Comparison of ENCODE assay signal across 21 mouse cellular contexts in the genomic region with DNA sequence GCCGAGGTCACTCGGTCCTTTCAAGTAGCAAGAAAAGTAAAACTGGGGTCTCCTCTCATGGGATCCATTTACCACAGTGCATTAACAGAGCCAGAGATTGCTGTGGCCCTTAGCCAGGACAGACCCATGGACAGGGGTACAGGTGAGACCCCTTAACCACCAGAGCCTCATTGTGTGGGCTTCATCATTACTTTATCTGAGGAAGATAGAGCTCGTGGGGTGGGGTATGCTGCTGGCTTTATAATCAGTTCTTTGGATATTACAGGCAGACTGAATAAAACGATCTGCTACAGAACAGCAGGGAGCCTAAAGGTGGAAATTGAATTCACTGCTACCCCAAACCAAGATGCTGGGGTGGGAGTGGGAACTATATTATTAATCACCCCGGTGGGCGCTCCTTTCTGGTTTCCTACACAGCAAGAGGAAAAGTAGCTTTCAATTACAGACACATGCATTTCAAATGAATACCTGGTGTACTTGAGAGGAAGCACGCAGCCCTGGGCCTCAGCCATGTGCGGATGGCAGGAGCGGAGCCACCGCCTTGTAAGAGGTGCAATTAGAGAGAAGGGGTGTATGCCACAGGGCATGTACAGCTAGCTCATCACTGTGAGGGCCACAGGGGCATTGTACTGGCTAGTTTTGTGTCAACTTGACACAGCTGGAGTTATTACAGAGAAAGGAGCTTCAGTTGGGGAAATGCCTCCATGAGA. TPM values are rescaled to one million over a fixed set of nuclear protein-coding genes. Genes with fewer than 3 reads are reported as not detected.
A peak's percentile ranks its signal among the peaks of the same experiment; 100 is the strongest.
DNase-seq lines count a peak whose midpoint lies in the region; ATAC-seq and TF ChIP-seq lines count a peak whose summit lies in the region.
"Had no signal": no experiment of that assay in that cellular context is flagged by ENCODE, and none has a peak within 500 bp of the region (broad histone marks: within the 10 kb centered on the region; RNA-seq: fewer than 3 reads in every experiment).

No protein-coding gene starts in this region.

- peaks cover 49% of the 10 kb centered on the region for H3K27me3 ChIP-seq in forebrain, embryonic 10.5 days (ENCODE audit: poor library complexity, severe bottlenecking)
- no peaks in the 10 kb centered on the region for H3K27me3 ChIP-seq in forebrain, embryonic 15.5 days
- H3K27me3 ChIP-seq in midbrain, embryonic 14.5 days (ENCODE audit: control insufficient read depth, insufficient read depth, low read length), result no peaks in the 10 kb centered on the region
- H3K27me3 ChIP-seq in midbrain, postnatal 0 days (ENCODE audit: insufficient read depth, low read length), result no peaks in the 10 kb centered on the region
- H3K27me3 ChIP-seq in limb, embryonic 12.5 days, result no peaks in the 10 kb centered on the region
- no peaks in the 10 kb centered on the region for H3K27me3 ChIP-seq in neural tube, embryonic 15.5 days (replicated peaks)
- H3K27me3 ChIP-seq: limb, embryonic 15.5 days had no signal

- 68% methylated on average over 10 of the region's 10 CpGs for WGBS in forebrain, embryonic 10.5 days
- WGBS in forebrain, embryonic 15.5 days, result 53% methylated on average over 10 of the region's 10 CpGs
- WGBS in midbrain, embryonic 14.5 days, result 68% methylated on average over 10 of the region's 10 CpGs
- WGBS in midbrain, postnatal 0 days, result 63% methylated on average over 10 of the region's 10 CpGs
- 40% methylated on average over 10 of the region's 10 CpGs for WGBS in limb, embryonic 12.5 days
- 60% methylated on average over 10 of the region's 10 CpGs for WGBS in neural tube, embryonic 15.5 days

- ATAC-seq in forebrain, embryonic 15.5 days (replicated peaks), result no peak
- peak; percentile 17; the same call in 1 of the 2 replicates for ATAC-seq in midbrain, embryonic 14.5 days (ENCODE audit: low FRiP score, low TSS enrichment)
- ATAC-seq in midbrain, postnatal 0 days (ENCODE audit: low FRiP score), result no peak
- ATAC-seq in limb, embryonic 12.5 days (ENCODE audit: insufficient number of reproducible peaks, insufficient read depth, low FRiP score, low TSS enrichment, low read depth), result no peak
- peak; percentile 71 for ATAC-seq in neural tube, embryonic 15.5 days (ENCODE audit: low FRiP score)
- ATAC-seq: activated CD4-positive, CD25-positive, alpha-beta regulatory T cell, adult 4 months; intestine, embryonic 16.5 days had no signal

- DNase-seq in forebrain, embryonic 10.5 days (ENCODE audit: extremely low spot score, low spot score), result peak; percentile 17
- DNase-seq in midbrain, embryonic 14.5 days, result peak; percentile 45
- DNase-seq in midbrain, postnatal 0 days (ENCODE audit: low spot score), result no peak
- DNase-seq in frontal cortex, postnatal 36 days (ENCODE audit: low spot score in 2 of 2), result no peak
- no peak for DNase-seq in thymus, postnatal 25 days
- DNase-seq: adrenal gland, postnatal 10 days; cerebellum, postnatal 14 days; gastrocnemius, postnatal 25 days; kidney, postnatal 36 days; layer of hippocampus, adult 9-11 months; lung, postnatal 14 days; right cerebral cortex, adult 18-20 months; thymus, postnatal 4 days had no signal

- H3K4me2 ChIP-seq in forebrain, embryonic 15.5 days (replicated peaks), result no peak overlapping the region
- H3K4me2 ChIP-seq in midbrain, embryonic 14.5 days (ENCODE audit: low read length), result no peak overlapping the region
- no peak overlapping the region for H3K4me2 ChIP-seq in midbrain, postnatal 0 days (ENCODE audit: low read depth, low read length, poor library complexity, severe bottlenecking)
- H3K4me2 ChIP-seq in limb, embryonic 12.5 days, result no peak overlapping the region
- H3K4me2 ChIP-seq in neural tube, embryonic 15.5 days, result no peak overlapping the region
- H3K4me2 ChIP-seq: limb, embryonic 15.5 days had no signal

- H3K27ac ChIP-seq in forebrain, embryonic 10.5 days, result no peak overlapping the region
- no peak overlapping the region for H3K27ac ChIP-seq in forebrain, embryonic 15.5 days (replicated peaks)
- H3K27ac ChIP-seq in midbrain, embryonic 14.5 days (replicated peaks; ENCODE audit: low read depth, low read length), result 0 out of 2 replicates have a peak overlapping the region, but pooled peaks have one; percentile 32
- H3K27ac ChIP-seq in midbrain, postnatal 0 days (ENCODE audit: low read depth, low read length), result no peak overlapping the region
- H3K27ac ChIP-seq in limb, embryonic 12.5 days, result 0 out of 2 replicates have a peak overlapping the region, but pooled peaks have one; percentile 23
- 0 out of 2 replicates have a peak overlapping the region, but pooled peaks have one; percentile 18 for H3K27ac ChIP-seq in neural tube, embryonic 15.5 days (replicated peaks)
- H3K27ac ChIP-seq: limb, embryonic 15.5 days had no signal

- H3K9me3 ChIP-seq in forebrain, embryonic 10.5 days, result no peaks in the 10 kb centered on the region
- H3K9me3 ChIP-seq in forebrain, embryonic 15.5 days, result no peaks in the 10 kb centered on the region
- no peaks in the 10 kb centered on the region for H3K9me3 ChIP-seq in midbrain, embryonic 14.5 days (ENCODE audit: control insufficient read depth, low read length)
- no peaks in the 10 kb centered on the region for H3K9me3 ChIP-seq in midbrain, postnatal 0 days (ENCODE audit: low read length)
- no peaks in the 10 kb centered on the region for H3K9me3 ChIP-seq in limb, embryonic 12.5 days
- H3K9me3 ChIP-seq in neural tube, embryonic 15.5 days (replicated peaks), result no peaks in the 10 kb centered on the region
- H3K9me3 ChIP-seq: limb, embryonic 15.5 days had no signal

- peaks cover 34% of the 10 kb centered on the region for H3K4me1 ChIP-seq in forebrain, embryonic 10.5 days
- H3K4me1 ChIP-seq in forebrain, embryonic 15.5 days, result no peaks in the 10 kb centered on the region
- 0 out of 2 replicates have a peak, but pooled peaks cover 9% of the 10 kb centered on the region for H3K4me1 ChIP-seq in midbrain, embryonic 14.5 days (ENCODE audit: control insufficient read depth, insufficient read depth, low read length)
- no peaks in the 10 kb centered on the region for H3K4me1 ChIP-seq in midbrain, postnatal 0 days (ENCODE audit: insufficient read depth, low read length)
- H3K4me1 ChIP-seq in limb, embryonic 12.5 days (replicated peaks), result 0 out of 2 replicates have a peak, but pooled peaks cover 22% of the 10 kb centered on the region
- H3K4me1 ChIP-seq in neural tube, embryonic 15.5 days, result peaks cover 26% of the 10 kb centered on the region; the same call in 1 of the 2 replicates
- H3K4me1 ChIP-seq: limb, embryonic 15.5 days; megakaryocyte, embryonic 14.5 days had no signal

- H3K4me3 ChIP-seq in forebrain, embryonic 10.5 days, result no peak overlapping the region
- no peak overlapping the region for H3K4me3 ChIP-seq in forebrain, embryonic 15.5 days
- H3K4me3 ChIP-seq in midbrain, embryonic 14.5 days (replicated peaks; ENCODE audit: low read depth, low read length), result no peak overlapping the region
- no peak overlapping the region for H3K4me3 ChIP-seq in midbrain, postnatal 0 days (ENCODE audit: low read depth, low read length)
- H3K4me3 ChIP-seq in limb, embryonic 12.5 days (replicated peaks), result no peak overlapping the region
- no peak overlapping the region for H3K4me3 ChIP-seq in neural tube, embryonic 15.5 days (replicated peaks)
- H3K4me3 ChIP-seq: limb, embryonic 15.5 days; megakaryocyte, embryonic 14.5 days; myocyte had no signal

- TF ChIP-seq CTCF in midbrain, postnatal 0 days (IDR thresholded peaks at IDR 0.05), result no peak

- H3K9ac ChIP-seq in forebrain, embryonic 15.5 days (replicated peaks), result no peak overlapping the region
- no peak overlapping the region for H3K9ac ChIP-seq in midbrain, embryonic 14.5 days (replicated peaks; ENCODE audit: low read length)
- H3K9ac ChIP-seq in midbrain, postnatal 0 days (replicated peaks; ENCODE audit: low read length, poor library complexity, severe bottlenecking), result no peak overlapping the region
- no peak overlapping the region for H3K9ac ChIP-seq in limb, embryonic 12.5 days (replicated peaks)
- no peak overlapping the region for H3K9ac ChIP-seq in neural tube, embryonic 15.5 days (replicated peaks)
- H3K9ac ChIP-seq: limb, embryonic 15.5 days had no signal

- H3K36me3 ChIP-seq in forebrain, embryonic 10.5 days (replicated peaks), result no peaks in the 10 kb centered on the region
- no peaks in the 10 kb centered on the region for H3K36me3 ChIP-seq in forebrain, embryonic 15.5 days
- no peaks in the 10 kb centered on the region for H3K36me3 ChIP-seq in midbrain, embryonic 14.5 days (ENCODE audit: control insufficient read depth, insufficient read depth, low read length)
- H3K36me3 ChIP-seq in midbrain, postnatal 0 days (ENCODE audit: insufficient read depth, low read length), result no peaks in the 10 kb centered on the region
- H3K36me3 ChIP-seq in limb, embryonic 12.5 days, result no peaks in the 10 kb centered on the region
- H3K36me3 ChIP-seq in neural tube, embryonic 15.5 days, result no peaks in the 10 kb centered on the region
- H3K36me3 ChIP-seq: limb, embryonic 15.5 days had no signal

RNA-seq across cellular contexts. Expression of gene Edn3, which starts 33.1 kb away (rescaled TPM):
- polyA plus RNA-seq in forebrain, embryonic 10.5 days (2016; fragmentation: Nextera tagmentation; extraction: Ambion mirVana), result 8.1 and 8.8 TPM in 2 replicates
- polyA plus RNA-seq in forebrain, embryonic 15.5 days (2015; fragmentation: Nextera tagmentation; extraction: Ambion mirVana), result 3.6 and 4.1 TPM in 2 replicates
- polyA plus RNA-seq in midbrain, embryonic 14.5 days (2014; fragmentation: Nextera tagmentation; extraction: Ambion mirVana), result 0.11 and 7.6 TPM in 2 replicates
- 5.4 and 6.0 TPM in 2 replicates for total RNA-seq in midbrain, postnatal 0 days (2014; rRNA removed)
- polyA plus RNA-seq in midbrain, postnatal 0 days (2015; fragmentation: Nextera tagmentation; extraction: Ambion mirVana), result 6.1 and 8.3 TPM in 2 replicates
- polyA plus RNA-seq in limb, embryonic 12.5 days (2016; fragmentation: Nextera tagmentation; extraction: Ambion mirVana), result 22.8 and 24.4 TPM in 2 replicates
- 4.7 and 11.0 TPM in 2 replicates for polyA plus RNA-seq in neural tube, embryonic 15.5 days (2015; fragmentation: Nextera tagmentation; extraction: Ambion mirVana)
- polyA plus RNA-seq: activated CD4-positive, CD25-positive, alpha-beta regulatory T cell, adult 4 months; myocyte had no signal

Comparison
In these comparisons a context has a peak if more than half of its experiments do, and no peak if none do; other contexts are left out.
1. DNase-seq: peak in forebrain, embryonic 10.5 days (single experiment) and midbrain, embryonic 14.5 days (single experiment); none in midbrain, postnatal 0 days (single experiment), frontal cortex, postnatal 36 days (0 of 2) and thymus, postnatal 25 days (single experiment).
2. H3K27ac ChIP-seq: peak in midbrain, embryonic 14.5 days (single experiment), limb, embryonic 12.5 days (single experiment) and neural tube, embryonic 15.5 days (single experiment); none in forebrain, embryonic 10.5 days (single experiment), forebrain, embryonic 15.5 days (single experiment) and midbrain, postnatal 0 days (single experiment).
3. ATAC-seq: peak in midbrain, embryonic 14.5 days (single experiment) and neural tube, embryonic 15.5 days (single experiment); none in forebrain, embryonic 15.5 days (single experiment), midbrain, postnatal 0 days (single experiment) and limb, embryonic 12.5 days (single experiment).